Mouse (Mus musculus) lung, adult 2 months (tissue): ENCODE results near the gene Srsf6.

ENCODE experiments used
- CTCF ChIP-seq: fragments of 200-500 bp; IDR thresholded peaks from 2 replicates; pipeline ENCODE4 v1.5.1; 2011; ENCODE audit warnings: mild to moderate bottlenecking, low read length, control low read depth; ENCODE audit not compliant: insufficient read depth
- POLR2A ChIP-seq: fragments of 200-500 bp; IDR thresholded peaks from 2 replicates; pipeline ENCODE4 v1.6.1; 2011; ENCODE audit warnings: low read depth, mild to moderate bottlenecking, control low read depth, low read length, borderline replicate concordance; ENCODE audit errors: extremely low read depth

DNA sequence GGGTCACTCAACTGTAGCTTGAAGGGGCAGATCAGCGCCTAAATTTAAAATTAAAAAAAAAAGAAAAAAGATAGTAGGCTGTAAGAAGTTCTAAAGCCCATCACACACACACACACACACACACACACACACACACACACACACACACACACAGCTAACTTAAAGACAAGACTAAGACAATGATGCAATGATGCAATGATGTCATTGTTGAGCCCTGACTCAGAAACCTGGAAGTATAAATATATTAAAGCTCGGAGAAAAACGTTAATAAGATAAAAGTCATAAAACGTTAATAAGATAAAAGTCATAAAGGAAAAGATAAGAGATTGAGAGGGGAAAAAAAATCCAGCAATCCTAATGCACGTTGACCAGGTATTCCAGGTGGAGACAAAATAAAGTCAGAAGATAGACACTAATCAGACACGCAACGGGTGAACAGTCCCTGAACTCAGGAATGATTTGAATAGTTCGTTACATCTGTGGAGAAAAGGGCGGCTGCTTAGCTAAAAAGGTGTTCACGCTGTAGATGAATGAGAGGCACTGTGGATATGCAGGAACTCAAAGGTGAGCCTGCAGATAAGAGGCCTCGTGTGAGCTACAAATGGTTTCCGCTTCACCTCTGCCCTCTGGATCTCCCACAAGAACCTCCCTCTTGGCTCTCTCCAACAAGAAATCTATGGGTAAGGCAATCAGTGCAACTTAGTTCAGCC is 31.3 kb upstream of the Srsf6 start:
- no peak for TF ChIP-seq POLR2A
- no peak for TF ChIP-seq CTCF
